Mouse (Mus musculus) C2C12 (cell line): ENCODE results near the gene Cacng6.

ENCODE experiments used
- CEBPB ChIP-seq: IDR thresholded peaks from one replicate; pipeline ENCODE4 v1.6.1; 2011; ENCODE audit warnings: low read depth, mild to moderate bottlenecking, control low read depth, moderate library complexity
- CTCF ChIP-seq: IDR thresholded peaks from one replicate; pipeline ENCODE4 v1.5.1; 2011; ENCODE audit not compliant: control insufficient read depth, insufficient read depth, insufficient read length
- FOSL1 ChIP-seq: IDR thresholded peaks from one replicate; pipeline ENCODE4 v1.8.0; 2011; ENCODE audit warnings: mild to moderate bottlenecking, low read length; ENCODE audit not compliant: poor library complexity, insufficient read depth, severe bottlenecking
- MAX ChIP-seq: IDR thresholded peaks from one replicate; pipeline ENCODE4 v1.6.1; 2011; ENCODE audit warnings: mild to moderate bottlenecking, control low read depth
- MYOD1 ChIP-seq: IDR thresholded peaks from one replicate; pipeline ENCODE4 v1.6.1; 2011; ENCODE audit warnings: low read depth; ENCODE audit not compliant: control insufficient read depth, insufficient read length
- MYOG ChIP-seq: IDR thresholded peaks from one replicate; pipeline ENCODE4 v1.6.1; 2011; ENCODE audit not compliant: control insufficient read depth, insufficient read length; ENCODE audit errors: extremely low read depth
- USF1 ChIP-seq: IDR thresholded peaks from one replicate; pipeline ENCODE4 v1.6.1; 2011; ENCODE audit warnings: low read depth, mild to moderate bottlenecking, control low read depth, moderate library complexity

DNA sequence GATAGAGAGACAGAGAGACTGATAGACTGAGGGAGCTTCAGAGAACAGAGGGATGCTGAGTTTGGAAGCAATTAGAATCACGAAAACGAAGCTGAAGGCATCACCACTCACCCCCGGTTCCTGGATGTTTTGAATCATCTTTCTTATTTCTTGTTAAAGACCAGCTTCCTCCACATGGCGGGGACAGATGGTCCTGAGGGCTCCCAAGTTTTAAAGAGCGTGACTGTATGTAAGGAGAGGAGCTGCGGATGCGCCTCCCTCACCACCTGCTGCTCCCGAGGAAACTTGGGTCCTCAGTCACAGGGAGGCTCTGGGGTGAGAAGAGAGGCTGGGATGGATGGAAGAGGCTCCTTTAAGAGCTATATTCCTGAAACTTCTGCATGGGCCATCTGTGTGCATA, 36.3 kb downstream of the Cacng6 start:
- no peak for TF ChIP-seq USF1
- TF ChIP-seq CTCF = no peak
- TF ChIP-seq MYOD1 = no peak
- TF ChIP-seq MAX = no peak
- TF ChIP-seq MYOG = no peak
- TF ChIP-seq FOSL1 = no peak
- no peak for TF ChIP-seq CEBPB
